Mouse (Mus musculus) embryonic facial prominence, embryonic 11.5 days (tissue): Measurements from ENCODE around the gene Adamts12. TPM values are rescaled to one million over a fixed set of nuclear protein-coding genes. Genes with fewer than 3 reads are reported as not detected.

Source experiments
- ATAC-seq: fragments of 200-750 bp; cut with Nextera tagmentation; replicated peaks from 2 replicates; pipeline ENCODE4 v1.8.0; 2017; ENCODE audit warnings: low read depth; ENCODE audit not compliant: insufficient number of reproducible peaks, low FRiP score, low TSS enrichment
- DNase-seq: peaks from one replicate; pipeline ENCODE4 v3.0.0-alpha.2; 2015; ENCODE audit warnings: low spot score
- H3K27ac ChIP-seq: fragments of 300-500 bp; sonication (generic); replicated peaks from 2 replicates; pipeline ENCODE4 v1.5.1; 2014; ENCODE audit warnings: mild to moderate bottlenecking, low read depth, low read length, control low read depth
- H3K27me3 ChIP-seq: fragments of 300-500 bp; sonication (generic); 2 replicates; pipeline ENCODE4 v1.6.1; 2014; ENCODE audit warnings: mild to moderate bottlenecking, low read length, moderate library complexity, mixed read lengths; ENCODE audit not compliant: control insufficient read depth, insufficient read depth
- H3K36me3 ChIP-seq: fragments of 300-500 bp; sonication (generic); replicated peaks from 2 replicates; pipeline ENCODE4 v1.6.1; 2014; ENCODE audit warnings: low read depth, mild to moderate bottlenecking, low read length, moderate library complexity, mixed read lengths; ENCODE audit not compliant: control insufficient read depth, insufficient read depth
- H3K4me1 ChIP-seq: fragments of 300-500 bp; sonication (generic); 2 replicates; pipeline ENCODE4 v1.6.1; 2014; ENCODE audit warnings: low read length, mixed read lengths; ENCODE audit not compliant: control insufficient read depth, insufficient read depth
- H3K4me2 ChIP-seq: fragments of 300-500 bp; sonication (generic); 2 replicates; pipeline ENCODE4 v1.6.1; 2014; ENCODE audit warnings: low read depth, mild to moderate bottlenecking, control low read depth, low read length, moderate library complexity
- H3K4me3 ChIP-seq: fragments of 300-500 bp; sonication (generic); 2 replicates; pipeline ENCODE4 v1.5.1; 2014; ENCODE audit warnings: low read depth, low read length, control low read depth
- H3K9ac ChIP-seq: fragments of 300-500 bp; sonication (generic); replicated peaks from 2 replicates; pipeline ENCODE4 v1.6.1; 2014; ENCODE audit warnings: mild to moderate bottlenecking, control low read depth, low read length
- H3K9me3 ChIP-seq: fragments of 300-500 bp; sonication (generic); replicated peaks from 2 replicates; pipeline ENCODE4 v1.6.1; 2016; ENCODE audit warnings: mild to moderate bottlenecking, low read length, inconsistent platforms, mixed read lengths; ENCODE audit not compliant: control insufficient read depth
- WGBS: fragments of 180-500 bp; shearing (Covaris S2); extraction: QIAGEN DNeasy Blood & Tissue Kit; methylation state at CpG from one replicate; pipeline ENCODE4 v1.1.7; 2014; 5-methylcytosine and 5-hydroxymethylcytosine counted together
- polyA plus RNA-seq: library from polyadenylated mRNA; unstranded; fragments of >200 nt; fragmentation: Nextera tagmentation; extraction: Ambion mirVana; gene quantifications from 2 replicates; pipeline ENCODE4 v1.2.1, GENCODE M21; 2014

Gene Adamts12
- polyA plus RNA-seq, 1 experiment from 2014 or later = 1.7 TPM

DNA sequence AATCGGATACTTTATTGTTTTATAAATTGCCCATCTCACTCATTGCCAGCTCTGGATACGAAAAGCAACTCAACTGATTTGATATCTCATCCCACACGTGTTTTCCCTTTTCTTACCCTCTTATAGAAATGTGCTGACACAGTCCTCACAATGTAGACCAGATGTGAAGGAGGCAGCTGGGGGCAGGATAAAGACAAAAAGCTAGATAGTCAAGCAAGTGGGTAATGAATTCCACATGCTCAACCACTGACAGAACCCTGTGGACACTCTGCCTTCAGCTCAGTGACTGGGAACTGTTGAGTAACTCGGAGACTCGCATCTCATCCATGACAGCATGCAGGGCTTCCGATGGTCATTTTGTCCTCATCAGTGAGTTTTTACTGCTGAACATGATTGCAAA, 146.4 kb downstream of the Adamts12 start:
- Histone ChIP-seq H3K36me3 (no peaks in the 10 kb centered on the region), H3K4me3 (no peak overlapping the region), H3K27me3 (no peaks in the 10 kb centered on the region), H3K9ac (no peak overlapping the region), H3K4me2 (no peak overlapping the region), H3K27ac (no peak overlapping the region), H3K9me3 (no peaks in the 10 kb centered on the region), H3K4me1 (no peaks in the 10 kb centered on the region)
- WGBS = 33% methylated on average over 6 of the region's 6 CpGs
- no peak; the same call in 1 of the 2 replicates for ATAC-seq
- peak; percentile 89 for DNase-seq

DNA sequence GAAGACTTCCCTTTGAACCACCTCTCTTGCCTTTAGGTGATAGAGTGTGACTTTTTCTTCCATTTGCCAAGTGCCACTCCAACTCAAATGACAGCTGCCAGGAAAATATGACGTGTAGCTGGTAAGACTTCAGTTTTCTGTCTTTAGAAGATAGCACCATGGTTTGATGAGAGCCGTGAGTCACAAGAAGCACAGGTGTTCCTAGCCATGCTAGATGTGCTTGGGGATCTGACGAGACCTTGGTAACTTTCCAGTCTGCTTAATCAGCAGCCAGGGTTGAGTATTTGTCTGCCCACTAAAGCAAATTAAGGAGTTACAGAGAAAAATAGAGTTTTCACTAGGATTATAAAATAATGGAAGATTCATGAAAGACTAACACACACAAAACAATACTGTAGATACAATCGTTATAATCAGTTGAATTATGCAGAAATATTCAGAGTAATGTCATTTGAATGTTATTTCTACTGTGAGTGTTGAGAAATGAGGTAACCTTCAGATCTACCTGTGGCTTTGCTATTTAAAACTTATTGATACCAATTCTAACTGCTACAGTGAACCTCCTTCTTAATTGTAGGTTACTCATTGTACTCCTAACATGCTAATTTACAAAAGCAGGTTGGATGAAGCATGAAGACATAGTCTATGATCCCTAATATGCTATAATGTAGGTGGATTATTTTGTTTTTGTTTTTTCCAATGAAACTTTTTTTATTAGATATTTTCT, 169.5 kb downstream of the Adamts12 start:
- Histone ChIP-seq H3K9me3 (no peaks in the 10 kb centered on the region), H3K4me1 (no peaks in the 10 kb centered on the region), H3K4me3 (no peak overlapping the region), H3K27me3 (no peaks in the 10 kb centered on the region), H3K27ac (no peak overlapping the region), H3K36me3 (no peaks in the 10 kb centered on the region), H3K4me2 (no peak overlapping the region), H3K9ac (no peak overlapping the region)
- WGBS = 88% methylated on average over 4 of the region's 4 CpGs
- DNase-seq (no peak), ATAC-seq (no peak)

DNA sequence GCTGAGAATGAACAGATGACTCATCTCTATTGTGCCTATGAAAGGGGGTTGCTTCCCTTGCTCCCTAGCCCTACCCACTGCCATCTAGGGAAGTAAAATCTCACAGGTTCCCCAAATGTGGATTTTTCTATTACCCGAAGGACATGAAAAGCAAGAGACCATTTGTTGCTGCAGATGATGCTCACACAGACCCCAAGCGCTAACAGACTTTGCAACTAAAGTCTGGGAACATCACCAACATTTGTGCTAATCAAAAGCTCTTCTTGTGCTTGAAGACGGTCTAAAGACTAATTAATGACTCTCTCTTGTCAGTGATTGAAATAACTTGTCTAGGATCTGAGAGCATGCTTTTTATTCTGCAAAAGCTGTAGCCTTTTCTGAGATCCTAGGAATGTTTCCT, 175.8 kb downstream of the Adamts12 start:
- H3K36me3 ChIP-seq = no peaks in the 10 kb centered on the region
- H3K9me3 ChIP-seq = no peaks in the 10 kb centered on the region
- H3K27ac ChIP-seq = no peak overlapping the region
- no peaks in the 10 kb centered on the region for H3K27me3 ChIP-seq
- H3K4me3 ChIP-seq = no peak overlapping the region
- H3K4me2 ChIP-seq = no peak overlapping the region
- no peaks in the 10 kb centered on the region for H3K4me1 ChIP-seq
- no peak for DNase-seq
- WGBS = 91% methylated on average over 3 of the region's 3 CpGs
- ATAC-seq = no peak
- H3K9ac ChIP-seq = no peak overlapping the region

DNA sequence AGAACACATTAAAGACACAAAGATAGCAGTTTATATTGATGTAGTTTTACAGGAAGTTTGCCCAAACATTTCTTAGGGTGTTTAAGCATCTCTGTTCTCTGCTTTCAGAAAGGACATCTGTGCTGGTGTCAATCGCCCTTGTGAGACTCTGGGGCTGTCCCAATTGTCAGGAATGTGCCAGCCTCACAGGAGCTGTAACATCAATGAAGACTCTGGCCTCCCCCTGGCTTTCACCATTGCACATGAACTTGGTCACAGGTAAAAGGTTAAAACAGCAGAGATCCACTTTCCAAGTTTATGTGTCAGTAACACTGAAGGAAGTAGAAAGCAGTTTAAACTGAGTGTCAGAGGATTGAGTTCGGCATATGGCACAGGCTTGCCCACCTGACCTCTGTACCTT, 176.7 kb downstream of the Adamts12 start:
- H3K36me3 ChIP-seq = no peaks in the 10 kb centered on the region
- ATAC-seq = no peak
- no peaks in the 10 kb centered on the region for H3K27me3 ChIP-seq

DNA sequence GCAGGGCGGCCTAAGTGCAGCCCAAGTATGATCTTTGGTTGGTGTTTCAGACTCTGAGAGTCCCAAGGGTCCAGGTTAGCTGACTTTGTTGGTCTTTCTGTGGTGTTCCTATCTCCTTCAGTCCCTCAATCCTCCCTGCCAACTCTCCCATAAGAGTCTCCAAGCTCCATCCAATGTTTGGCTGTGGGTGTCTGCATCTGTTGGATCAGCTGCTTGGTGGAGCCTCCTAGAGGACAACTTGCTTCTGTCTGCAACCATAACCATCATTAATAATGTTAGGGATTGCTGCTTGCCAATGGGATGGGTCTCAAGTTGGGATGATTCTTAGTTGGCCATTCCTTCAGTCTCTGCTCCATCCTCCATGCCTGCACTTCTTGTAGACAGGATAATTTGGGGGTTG, 181.8 kb downstream of the Adamts12 start:
- Histone ChIP-seq H3K27ac (no peak overlapping the region), H3K27me3 (no peaks in the 10 kb centered on the region), H3K4me3 (no peak overlapping the region), H3K9me3 (no peaks in the 10 kb centered on the region), H3K9ac (no peak overlapping the region), H3K4me2 (no peak overlapping the region), H3K4me1 (no peaks in the 10 kb centered on the region), H3K36me3 (no peaks in the 10 kb centered on the region)
- 82% methylated on average over 1 of the region's 1 CpGs for WGBS
- ATAC-seq (no peak), DNase-seq (no peak)

More for the DNA sequence above, 176.7 kb downstream of the Adamts12 start:
- 75% methylated on average over 2 of the region's 2 CpGs for WGBS
- H3K4me1 ChIP-seq = no peaks in the 10 kb centered on the region
- H3K4me3 ChIP-seq = no peak overlapping the region
- no peaks in the 10 kb centered on the region for H3K9me3 ChIP-seq
- no peak overlapping the region for H3K4me2 ChIP-seq
- no peak overlapping the region for H3K9ac ChIP-seq
- no peak for DNase-seq
- no peak overlapping the region for H3K27ac ChIP-seq

DNA sequence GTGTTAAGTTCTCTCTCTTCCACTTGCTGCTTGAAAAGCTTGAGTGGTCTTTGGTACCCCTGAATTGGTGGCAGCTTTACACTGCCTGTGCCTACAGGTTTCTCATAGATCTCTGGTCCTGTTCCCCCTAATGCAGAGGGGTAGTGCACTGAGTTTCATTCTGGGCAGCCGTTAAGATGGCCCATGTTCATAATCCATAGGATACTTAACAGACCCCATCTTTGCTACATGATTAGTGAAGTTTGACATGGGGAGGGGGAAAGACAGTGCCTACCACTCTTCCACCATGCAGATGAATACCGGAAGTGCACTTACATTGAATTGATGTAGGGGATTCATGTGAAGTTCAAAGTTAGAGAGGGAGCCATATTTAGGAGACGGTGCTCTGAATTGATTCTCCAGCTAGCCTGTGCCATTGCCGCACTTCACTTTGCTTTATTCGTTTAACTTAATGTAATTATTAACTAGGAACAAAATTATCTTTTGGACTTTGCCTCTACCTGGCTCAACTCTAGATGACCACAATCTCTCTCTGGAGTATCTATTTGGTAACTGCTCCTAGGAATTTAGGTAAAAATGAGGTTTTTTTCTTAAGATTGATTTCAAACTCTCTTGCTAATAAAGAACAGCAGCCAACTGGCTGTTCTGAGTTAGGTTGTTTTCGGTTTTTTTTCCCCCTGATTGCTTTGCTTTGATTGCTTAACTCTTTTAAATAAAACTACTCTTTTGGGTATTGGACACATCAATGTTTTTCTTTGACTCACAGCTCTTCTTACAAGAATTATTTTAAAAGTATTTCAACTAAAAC, 214.9 kb downstream of the Adamts12 start:
- DNase-seq (no peak), ATAC-seq (no peak)
- no peaks in the 10 kb centered on the region for H3K9me3 ChIP-seq
- no peak overlapping the region for H3K4me2 ChIP-seq
- 91% methylated on average over 6 of the region's 6 CpGs for WGBS
- no peaks in the 10 kb centered on the region for H3K27me3 ChIP-seq
- no peaks in the 10 kb centered on the region for H3K36me3 ChIP-seq
- H3K4me3 ChIP-seq = no peak overlapping the region
- H3K4me1 ChIP-seq = no peaks in the 10 kb centered on the region
- no peak overlapping the region for H3K27ac ChIP-seq
- no peak overlapping the region for H3K9ac ChIP-seq

DNA sequence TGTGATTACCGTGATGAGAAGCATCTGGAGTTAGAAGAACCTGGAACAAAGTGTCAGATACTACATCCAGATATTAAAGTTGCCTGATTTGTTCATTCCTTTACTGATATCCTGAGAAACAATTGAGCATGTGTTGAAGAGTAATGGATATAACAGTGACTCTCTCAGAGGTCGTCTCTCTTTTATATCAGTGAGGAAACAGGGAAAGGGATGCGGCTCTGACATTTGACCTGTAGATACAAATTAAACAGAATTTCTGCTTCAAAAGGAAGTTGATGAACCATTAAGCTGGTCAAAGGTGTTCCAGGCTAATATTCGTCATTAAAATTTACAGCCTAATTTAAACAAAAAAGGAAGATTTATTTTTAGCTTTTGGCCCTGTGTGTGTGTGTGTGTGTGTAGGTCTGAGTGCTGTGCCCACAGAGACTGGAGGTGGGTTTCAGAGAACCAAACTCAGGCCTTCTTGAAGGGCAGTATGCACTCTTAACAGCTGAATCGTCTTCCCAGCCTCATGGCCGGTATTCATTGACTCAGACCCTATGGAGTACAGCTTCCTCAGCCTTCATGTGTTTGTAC, 216.2 kb downstream of the Adamts12 start:
- no peak overlapping the region for H3K9ac ChIP-seq
- no peak overlapping the region for H3K4me2 ChIP-seq
- H3K27me3 ChIP-seq = no peaks in the 10 kb centered on the region
- no peaks in the 10 kb centered on the region for H3K4me1 ChIP-seq
- H3K36me3 ChIP-seq = no peaks in the 10 kb centered on the region
- H3K27ac ChIP-seq = no peak overlapping the region
- H3K4me3 ChIP-seq = no peak overlapping the region
- ATAC-seq (no peak), DNase-seq (no peak)
- 79% methylated on average over 6 of the region's 6 CpGs for WGBS
- no peaks in the 10 kb centered on the region for H3K9me3 ChIP-seq

DNA sequence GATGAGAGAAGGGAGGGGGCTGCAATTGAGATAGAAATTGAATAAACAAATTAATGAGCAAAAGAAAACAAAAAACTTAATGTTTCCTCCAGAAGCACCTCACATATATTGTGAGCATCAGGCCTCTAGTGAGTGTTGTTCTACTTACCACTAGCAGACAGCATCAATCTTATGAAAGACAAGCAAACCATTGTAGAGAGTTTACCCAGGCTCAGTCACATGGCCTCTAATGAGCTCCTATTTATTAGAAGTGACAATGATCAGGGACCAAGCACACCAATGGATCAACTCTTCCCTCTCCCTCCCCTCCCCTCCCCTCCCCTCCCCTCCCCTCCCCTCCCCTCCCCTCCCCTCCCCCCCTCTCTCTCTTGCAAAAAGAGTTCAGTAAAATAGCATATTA, 218.6 kb downstream of the Adamts12 start:
- no peak overlapping the region for H3K4me2 ChIP-seq
- no peak for ATAC-seq
- no peaks in the 10 kb centered on the region for H3K9me3 ChIP-seq

More for the DNA sequence above, 218.6 kb downstream of the Adamts12 start:
- Histone ChIP-seq H3K4me1 (no peaks in the 10 kb centered on the region), H3K27ac (no peak overlapping the region), H3K27me3 (no peaks in the 10 kb centered on the region), H3K36me3 (no peaks in the 10 kb centered on the region), H3K4me3 (no peak overlapping the region), H3K9ac (no peak overlapping the region)
- DNase-seq = no peak
